Mouse (Mus musculus) megakaryocyte, adult 5-6 weeks (primary cell): ENCODE data around the gene Tacc2. TPM values are rescaled to one million over a fixed set of nuclear protein-coding genes. Genes with fewer than 3 reads are reported as not detected.

Experiments
- ATAC-seq: 2 replicates; pipeline ENCODE4 v1.8.0; 2016; ENCODE audit warnings: mild to moderate bottlenecking, inconsistent platforms; ENCODE audit not compliant: poor library complexity, severe bottlenecking
- total RNA-seq, 2 experiments: library from RNA; stranded (forward) in 1 of 2; stranded (reverse) in 1 of 2; fragments of 153-499, 151-499 nt in 1 of 2; fragments of 221-1000, 200-1000 nt in 1 of 2; gene quantifications; 2 replicates each; pipeline versions ENCODE4 v1.2.3 to v1.2.4; 2015 to 2017

Tacc2 gene
- total RNA-seq, 2 experiments from 2014 or later, result 0.22 to 0.38 TPM

- no peak for ATAC-seq
These were observed 97.3 kb downstream of the Tacc2 start for GRCm38 (mm10) chr7:130674526-130674925.

GRCm38 (mm10) chr7:130676885-130677540 is 99.8 kb downstream of the Tacc2 start:
- ATAC-seq, result no peak

- ATAC-seq, result no peak
These were observed 100.5 kb downstream of the Tacc2 start for GRCm38 (mm10) chr7:130677541-130678274.

DNA sequence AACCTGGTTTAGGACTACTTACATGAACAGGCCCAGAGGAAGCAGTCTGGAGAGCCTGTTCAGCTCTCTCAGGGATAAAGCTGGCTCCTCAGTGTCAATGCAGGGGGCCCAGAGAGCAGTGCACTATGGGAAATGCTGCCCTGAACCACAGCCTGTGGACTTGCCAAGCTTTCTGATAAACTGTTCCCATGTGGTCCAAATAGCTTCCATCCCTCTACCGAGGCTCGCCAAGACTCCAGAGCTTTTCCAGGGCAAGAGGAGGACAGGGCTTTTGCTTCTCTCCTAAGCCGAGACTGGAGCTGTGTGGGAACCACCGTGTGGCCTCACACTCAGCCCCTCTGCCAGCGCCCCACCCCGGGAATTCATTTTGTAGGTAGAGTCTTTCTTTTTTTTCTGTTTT is 101.2 kb downstream of the Tacc2 start:
- no peak for ATAC-seq

GRCm38 (mm10) chr7:130681798-130682197 is 104.6 kb downstream of the Tacc2 start:
- no peak for ATAC-seq

DNA sequence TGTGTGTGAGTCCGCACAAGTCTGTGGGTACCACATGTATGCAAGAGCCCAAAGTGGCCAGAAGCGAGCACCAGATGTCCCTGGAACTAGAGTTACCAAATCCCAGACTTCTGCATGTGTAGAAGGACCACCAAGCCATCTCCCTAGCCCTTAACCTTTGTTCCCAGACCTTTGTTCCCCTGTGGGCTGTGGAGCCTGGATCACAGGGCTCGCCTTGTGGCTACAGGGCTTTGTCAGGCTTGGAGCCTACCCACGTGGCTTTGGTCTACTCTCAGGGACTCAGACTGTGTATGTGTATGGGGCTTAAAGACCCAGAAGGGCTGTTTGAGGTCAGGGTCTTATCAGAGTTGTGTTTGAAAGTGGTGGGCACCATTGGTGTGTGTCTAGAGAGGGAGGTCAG is 111.4 kb downstream of the Tacc2 start:
- ATAC-seq, result no peak

DNA sequence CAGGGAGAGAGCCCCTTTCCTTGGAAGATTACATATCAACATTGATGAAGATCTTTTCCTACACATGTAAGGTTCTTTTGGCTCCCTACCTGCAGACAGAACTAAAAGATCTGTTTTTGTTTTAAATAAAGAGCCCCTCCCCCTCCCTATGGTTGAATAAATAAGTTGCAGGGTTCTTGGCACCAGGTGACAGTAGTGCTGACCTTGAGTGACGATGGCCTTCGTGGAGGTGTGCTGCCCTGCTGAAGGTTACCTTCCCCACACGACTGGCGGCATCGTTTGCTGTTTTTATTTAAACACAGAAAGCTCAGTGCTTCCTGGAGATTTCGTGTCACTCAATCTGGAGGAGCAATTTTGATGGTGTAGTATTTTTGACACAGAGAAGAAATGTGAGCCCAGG is 113.6 kb downstream of the Tacc2 start:
- ATAC-seq, result no peak

GRCm38 (mm10) chr7:130691931-130692330 is 114.7 kb downstream of the Tacc2 start:
- ATAC-seq, result no peak

DNA sequence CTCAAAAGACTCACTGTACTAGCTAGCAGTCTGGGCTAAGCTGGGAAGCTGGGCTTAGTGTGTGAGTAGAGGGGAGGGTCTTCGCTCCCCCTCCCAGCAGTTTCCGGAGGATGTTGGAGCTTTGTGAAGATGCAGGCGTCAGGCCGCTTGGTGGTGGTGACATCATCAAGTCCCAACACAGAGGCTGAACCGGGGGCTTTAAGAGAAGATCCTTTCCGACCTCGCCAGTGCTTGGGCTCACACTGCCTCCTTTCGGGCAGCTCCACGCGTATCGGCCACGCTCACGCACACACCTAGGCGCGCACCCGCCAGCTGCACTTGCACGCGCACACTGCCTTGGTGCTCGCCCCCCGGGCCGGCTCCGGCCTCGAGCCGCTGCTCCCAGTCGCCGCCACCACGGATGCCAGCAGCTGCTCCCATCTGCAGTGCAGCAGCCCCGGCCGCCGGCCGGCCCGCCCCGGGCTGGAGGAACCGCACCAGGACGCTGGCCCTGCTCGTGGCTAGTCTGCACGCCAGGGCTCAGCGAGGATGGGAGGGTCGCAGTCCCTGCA is 115.2 kb downstream of the Tacc2 start:
- 0 out of 2 replicates have a peak, but pooled peaks have one; percentile 24 for ATAC-seq

DNA sequence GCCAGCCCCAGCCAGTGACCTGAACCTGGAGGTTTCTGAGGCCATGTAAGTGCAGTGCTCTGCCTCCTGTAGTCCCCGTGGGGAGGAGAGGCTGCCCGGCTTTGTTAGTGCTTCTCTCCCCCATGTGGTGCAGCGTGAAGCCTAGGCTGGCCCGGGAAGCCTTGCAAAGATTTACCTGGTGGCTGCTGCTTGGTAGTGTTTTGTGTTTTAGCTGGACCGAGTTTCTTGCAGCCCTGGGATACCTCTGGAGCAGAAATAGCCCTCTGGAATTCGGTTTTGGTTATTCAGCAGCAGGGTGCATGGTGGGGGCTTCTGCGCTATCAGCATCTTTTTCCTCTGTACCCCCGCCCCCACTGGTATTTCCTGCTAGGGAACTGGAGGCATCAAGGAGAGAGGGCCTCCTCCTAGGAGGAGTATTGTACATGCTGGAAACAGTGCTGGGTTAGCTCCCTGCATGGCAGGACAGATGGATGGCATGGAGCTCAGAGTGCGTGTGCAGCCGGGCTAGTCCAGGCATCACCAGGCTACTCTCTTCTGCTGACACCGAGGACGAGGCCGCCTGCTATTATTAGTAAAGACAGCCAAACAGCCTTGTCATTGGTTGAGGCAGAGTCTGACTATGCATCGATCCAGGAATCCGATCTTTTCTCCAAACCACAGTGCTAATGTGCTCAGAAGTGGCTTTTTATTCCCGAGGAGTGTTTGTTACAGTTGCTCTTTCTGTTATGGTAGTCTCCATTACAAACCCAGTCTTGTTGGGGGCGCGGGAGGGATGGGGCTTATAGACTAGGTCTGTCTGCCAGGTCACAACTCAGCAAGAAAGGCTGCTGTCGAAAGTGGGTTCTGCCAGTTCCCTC is 115.9 kb downstream of the Tacc2 start:
- ATAC-seq, result no peak

DNA sequence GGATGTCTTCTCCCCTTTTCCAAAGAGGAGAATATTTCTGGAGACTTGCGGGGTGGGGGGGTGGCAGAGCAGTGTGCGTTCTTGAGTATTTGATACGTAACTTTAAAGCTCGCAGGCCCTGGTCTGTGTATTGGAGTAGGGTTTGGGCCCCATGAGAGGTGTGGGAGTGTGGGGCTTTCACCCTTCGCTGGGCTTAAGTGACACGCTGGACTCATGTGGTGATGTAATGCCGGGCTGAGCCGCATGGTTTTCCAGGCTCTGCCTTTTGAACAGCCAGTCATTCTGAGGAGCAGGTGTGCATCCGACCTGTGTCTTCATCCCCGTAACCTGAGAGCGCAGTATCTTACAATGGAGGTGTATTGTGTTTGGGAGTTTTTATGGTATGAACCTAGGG is 116.6 kb downstream of the Tacc2 start:
- no peak for ATAC-seq

- ATAC-seq, result no peak
These were observed 118.6 kb downstream of the Tacc2 start for GRCm38 (mm10) chr7:130695669-130696338.

DNA sequence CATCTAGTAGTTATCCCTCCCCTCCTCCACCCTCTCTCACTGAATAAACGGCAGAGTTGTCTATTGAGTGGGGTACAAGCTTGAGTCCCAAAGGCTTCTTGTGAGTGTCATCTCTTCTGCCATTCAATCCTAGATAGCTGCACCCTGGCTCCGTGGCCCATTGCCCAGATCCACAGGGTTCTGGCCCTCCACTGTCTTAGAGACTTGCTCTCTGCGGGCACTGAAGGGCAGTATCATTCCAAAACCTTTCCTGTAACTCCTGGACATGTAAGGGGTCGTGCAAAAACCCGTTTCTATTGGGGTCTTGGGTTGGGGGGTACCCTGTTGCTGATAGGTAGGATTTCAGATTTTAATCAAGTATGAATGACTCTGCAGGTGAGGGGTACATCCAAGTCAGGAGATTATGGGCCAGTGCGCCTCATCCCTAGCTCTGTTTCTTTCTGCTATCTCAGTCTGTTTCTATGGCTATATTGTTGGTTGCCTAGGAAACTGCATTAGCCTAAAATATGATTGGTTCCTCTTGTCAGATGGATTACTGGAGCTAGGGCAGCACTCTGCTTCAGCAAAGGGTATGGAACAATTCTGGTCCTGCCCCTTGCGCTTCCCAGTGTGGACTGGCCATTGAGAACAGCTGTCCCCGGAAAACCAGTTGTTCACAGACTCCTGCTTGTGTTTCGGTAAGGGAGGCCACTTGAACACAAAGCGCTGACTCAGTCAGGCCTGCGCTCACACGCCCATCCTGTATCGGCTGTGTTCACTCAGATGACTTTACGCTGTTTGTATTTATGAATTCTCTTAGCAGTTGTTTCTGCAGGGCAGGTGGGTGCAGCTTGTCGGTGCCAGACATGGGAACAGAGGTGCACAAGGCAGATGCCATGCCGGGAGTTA is 119.4 kb downstream of the Tacc2 start:
- no peak for ATAC-seq

GRCm38 (mm10) chr7:130698480-130698879 is 121.2 kb downstream of the Tacc2 start:
- no peak for ATAC-seq

- ATAC-seq, result no peak
These were observed 124.1 kb downstream of the Tacc2 start for GRCm38 (mm10) chr7:130701336-130701735.

DNA sequence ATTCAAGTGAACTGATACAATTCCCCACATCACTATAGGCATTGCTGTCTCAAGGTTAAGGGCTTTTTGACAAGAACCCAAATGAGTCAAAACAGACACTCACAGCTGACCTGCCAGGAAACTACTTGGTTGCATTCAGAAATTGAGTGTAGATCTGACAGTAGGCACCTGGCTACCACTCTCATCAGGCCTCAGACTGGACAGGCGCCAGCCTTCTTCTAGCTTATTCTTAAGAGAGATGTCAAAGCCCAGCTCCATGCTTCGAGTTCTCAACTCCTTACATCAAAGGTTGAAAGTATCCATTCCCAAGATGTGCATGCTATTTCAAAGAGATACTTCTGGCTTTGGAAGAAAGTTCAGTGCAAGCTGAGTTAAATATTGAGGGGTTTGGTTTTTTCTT is 128.0 kb downstream of the Tacc2 start:
- ATAC-seq, result no peak

DNA sequence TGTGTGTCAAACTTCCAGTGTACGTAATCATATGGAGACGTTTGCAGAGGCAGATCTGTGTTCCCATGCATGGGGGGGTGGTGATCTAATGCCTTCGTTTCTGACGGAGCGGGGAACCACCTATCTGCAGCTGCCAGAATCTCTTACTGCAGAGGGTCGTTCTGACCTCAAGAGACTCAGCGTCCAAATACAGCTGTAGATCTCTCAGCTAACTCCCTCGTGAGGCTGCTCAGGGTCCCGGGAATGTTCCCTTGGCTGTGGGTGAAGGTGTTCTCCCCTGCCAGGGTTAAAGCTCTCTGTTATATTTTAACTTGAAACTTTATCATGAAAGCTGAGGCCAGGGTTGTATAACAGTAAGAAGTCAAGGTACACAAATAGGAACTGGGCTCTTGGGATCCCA is 131.7 kb downstream of the Tacc2 start:
- ATAC-seq, result no peak

GRCm38 (mm10) chr7:130709372-130710274 is 132.4 kb downstream of the Tacc2 start:
- no peak for ATAC-seq

GRCm38 (mm10) chr7:130711851-130712250 is 134.6 kb downstream of the Tacc2 start:
- no peak for ATAC-seq
